Mouse (Mus musculus): ENCODE data around the gene Atp13a3.

DNA sequence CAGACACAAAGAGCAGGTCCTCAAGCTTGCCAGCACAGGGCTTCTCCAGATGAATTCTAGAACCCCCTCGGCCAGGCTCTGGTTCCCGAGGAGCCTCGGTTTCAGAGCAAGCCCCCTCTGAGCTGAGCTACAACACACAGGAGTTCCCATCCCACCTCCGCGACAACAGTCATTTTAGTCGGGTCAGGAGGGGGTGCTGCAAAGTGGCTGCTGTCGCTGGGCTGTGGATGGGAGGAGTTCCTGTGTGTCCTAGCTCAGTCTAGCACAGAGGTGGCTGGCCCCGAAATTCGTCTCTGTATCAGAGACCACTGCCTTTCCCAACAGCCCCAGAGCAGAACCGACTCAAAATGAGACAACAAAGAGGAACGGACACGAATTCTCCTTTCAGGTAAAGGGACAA lies 98.5 kb downstream of the Atp13a3 start:
- TF ChIP-seq CTCF (IDR thresholded peaks at IDR 0.05; ENCODE audit: extremely low read depth, insufficient read depth, low read length) (no peak), POLR2A (IDR thresholded peaks at IDR 0.05; ENCODE audit: extremely low read depth, insufficient read depth, low read length) (no peak)
